Mouse (Mus musculus) erythroblast, embryonic 14.5 days (primary cell): ENCODE measurements at regions not wholly inside any gene's neighbourhood (a gene's known extent, or its start where the extent isn't known, plus 50 kb on each side); places are given as distances from the start of the nearest gene placed in this dataset.

Experiments used
- GATA1 ChIP-seq: IDR thresholded peaks from 2 replicates; pipeline ENCODE4 v1.6.1; 2012; ENCODE audit warnings: low read length, inconsistent platforms, mixed read lengths
- TAL1 ChIP-seq: IDR thresholded peaks from 3 replicates; pipeline ENCODE4 v1.6.1; 2012; ENCODE audit warnings: low read length, inconsistent platforms, mixed read lengths

- TF ChIP-seq TAL1 (no peak), GATA1 (no peak)
Measured at GRCm38 (mm10) chr14:36470362-36470761, 375.6 kb downstream of the 4930474N05Rik start.
